Mouse (Mus musculus) forebrain, embryonic 16.5 days (tissue): Measurements from ENCODE around the gene Pdk2. TPM values are rescaled to one million over a fixed set of nuclear protein-coding genes. Genes with fewer than 3 reads are reported as not detected.
"Not testable (repeated sequence)": the region's sequence is repeated elsewhere in the genome, so short reads cannot be mapped to it uniquely, and the experiment has no call there.

ENCODE experiments used
- ATAC-seq: fragments of 200-750 bp; cut with Nextera tagmentation; 2 replicates; pipeline ENCODE4 v1.8.0; 2017; ENCODE audit warnings: mild to moderate bottlenecking, moderate library complexity
- H3K27ac ChIP-seq: fragments of 300-500 bp; sonication (generic); 2 replicates; pipeline ENCODE4 v1.5.1; 2014; ENCODE audit warnings: low read length, control low read depth
- H3K27me3 ChIP-seq: fragments of 300-500 bp; sonication (generic); replicated peaks from 2 replicates; pipeline ENCODE4 v1.6.1; 2014; ENCODE audit warnings: low read length; ENCODE audit not compliant: control insufficient read depth, insufficient read depth
- H3K36me3 ChIP-seq: fragments of 300-500 bp; sonication (generic); 2 replicates; pipeline ENCODE4 v1.6.1; 2014; ENCODE audit not compliant: control insufficient read depth, insufficient read depth
- H3K4me1 ChIP-seq: fragments of 300-500 bp; sonication (generic); replicated peaks from 2 replicates; pipeline ENCODE4 v1.6.1; 2014; ENCODE audit warnings: low read length; ENCODE audit not compliant: control insufficient read depth, insufficient read depth
- H3K4me2 ChIP-seq: fragments of 300-500 bp; sonication (generic); 2 replicates; pipeline ENCODE4 v1.6.1; 2014; ENCODE audit warnings: mild to moderate bottlenecking, low read length, control low read depth
- H3K4me3 ChIP-seq: fragments of 300-500 bp; sonication (generic); replicated peaks from 2 replicates; pipeline ENCODE4 v1.5.1; 2014; ENCODE audit warnings: mild to moderate bottlenecking, low read length, control low read depth
- H3K9ac ChIP-seq: fragments of 300-500 bp; sonication (generic); replicated peaks from 2 replicates; pipeline ENCODE4 v1.6.1; 2014; ENCODE audit warnings: low read depth, low read length, control low read depth
- H3K9me3 ChIP-seq: fragments of 300-500 bp; sonication (generic); 2 replicates; pipeline ENCODE4 v1.6.1; 2016; ENCODE audit warnings: low read length; ENCODE audit not compliant: control insufficient read depth
- WGBS: fragments of 180-500 bp; shearing (Covaris S2); extraction: QIAGEN DNeasy Blood & Tissue Kit; methylation state at CpG from one replicate; pipeline ENCODE4 v1.1.7; 2014; 5-methylcytosine and 5-hydroxymethylcytosine counted together
- polyA plus RNA-seq: library from polyadenylated mRNA; unstranded; fragments of >200 nt; fragmentation: Nextera tagmentation; extraction: Ambion mirVana; gene quantifications from 2 replicates; pipeline ENCODE4 v1.2.1, GENCODE M21; 2015

Gene Pdk2
- polyA plus RNA-seq, 1 experiment from 2014 or later, result 27.6 TPM

GRCm38 (mm10) chr11:95022237-95022992 is 18.7 kb downstream of the Pdk2 start:
- Histone ChIP-seq H3K36me3 (peaks cover 41% of the 10 kb centered on the region), H3K4me3 (no peak overlapping the region), H3K27ac (no peak overlapping the region), H3K4me2 (no peak overlapping the region), H3K9ac (no peak overlapping the region), H3K4me1 (peaks cover 9% of the 10 kb centered on the region), H3K9me3 (no peaks in the 10 kb centered on the region), H3K27me3 (no peaks in the 10 kb centered on the region)
- 83% methylated on average over 10 of the region's 10 CpGs for WGBS
- no peak for ATAC-seq

- Histone ChIP-seq H3K4me2 (no peak overlapping the region), H3K36me3 (peaks cover 15% of the 10 kb centered on the region; the same call in 1 of the 2 replicates), H3K4me3 (no peak overlapping the region), H3K9me3 (no peaks in the 10 kb centered on the region), H3K9ac (no peak overlapping the region), H3K27me3 (no peaks in the 10 kb centered on the region), H3K4me1 (peaks cover 31% of the 10 kb centered on the region), H3K27ac (no peak overlapping the region)
- ATAC-seq, result no peak
- 73% methylated on average over 3 of the region's 3 CpGs for WGBS
Measured at GRCm38 (mm10) chr11:95015484-95015883, 25.7 kb downstream of the Pdk2 start.

- no peak for ATAC-seq
- Histone ChIP-seq H3K4me1 (peaks cover 45% of the 10 kb centered on the region), H3K27ac (no peak overlapping the region), H3K4me2 (peak overlapping the region; percentile 81), H3K4me3 (peak overlapping the region; percentile 97), H3K36me3 (0 out of 2 replicates have a peak, but pooled peaks cover 3% of the 10 kb centered on the region), H3K9me3 (no peaks in the 10 kb centered on the region), H3K27me3 (no peaks in the 10 kb centered on the region), H3K9ac (peak overlapping the region; percentile 14; the same call in 1 of the 2 replicates)
- 32% methylated on average over 3 of the region's 3 CpGs for WGBS
Measured at GRCm38 (mm10) chr11:95012487-95012886, 28.7 kb downstream of the Pdk2 start.

- H3K27ac ChIP-seq, result no peak overlapping the region
- 45% methylated on average over 3 of the region's 3 CpGs for WGBS
- H3K4me1 ChIP-seq, result peaks cover 44% of the 10 kb centered on the region
- H3K9me3 ChIP-seq, result no peaks in the 10 kb centered on the region
- peak overlapping the region; percentile 81 for H3K4me2 ChIP-seq
- no peaks in the 10 kb centered on the region for H3K27me3 ChIP-seq
- H3K4me3 ChIP-seq, result peak overlapping the region; percentile 97
- H3K9ac ChIP-seq, result peak overlapping the region; percentile 99; the same call in 1 of the 2 replicates
- no peak for ATAC-seq
- 0 out of 2 replicates have a peak, but pooled peaks cover 3% of the 10 kb centered on the region for H3K36me3 ChIP-seq
Measured at GRCm38 (mm10) chr11:95012075-95012474, 29.1 kb downstream of the Pdk2 start.

- H3K4me1 ChIP-seq, result peaks cover 48% of the 10 kb centered on the region
- 19% methylated on average over 1 of the region's 1 CpGs for WGBS
Measured at GRCm38 (mm10) chr11:95011416-95011815, 29.7 kb downstream of the Pdk2 start.

GRCm38 (mm10) chr11:95010841-95011403 is 30.2 kb downstream of the Pdk2 start:
- not testable (repeated sequence) for H3K36me3 ChIP-seq, H3K9me3 ChIP-seq, ATAC-seq, H3K27ac ChIP-seq, H3K27me3 ChIP-seq
- peak overlapping the region; percentile 99 for H3K9ac ChIP-seq
- H3K4me1 ChIP-seq, result peaks cover 52% of the 10 kb centered on the region
- peak overlapping the region; percentile 97 for H3K4me3 ChIP-seq
- H3K4me2 ChIP-seq, result peak overlapping the region; percentile 81
- WGBS, result 2% methylated on average over 3 of the region's 4 CpGs

More at GRCm38 (mm10) chr11:95011416-95011815, 29.7 kb downstream of the Pdk2 start:
- no peak for ATAC-seq
- Histone ChIP-seq H3K36me3 (0 out of 2 replicates have a peak, but pooled peaks cover 3% of the 10 kb centered on the region), H3K9me3 (no peaks in the 10 kb centered on the region), H3K4me3 (peak overlapping the region; percentile 97), H3K27me3 (no peaks in the 10 kb centered on the region), H3K27ac (0 out of 2 replicates have a peak overlapping the region, but pooled peaks have one; percentile 8), H3K9ac (peak overlapping the region; percentile 99), H3K4me2 (peak overlapping the region; percentile 81)

- Histone ChIP-seq H3K9me3 (no peaks in the 10 kb centered on the region), H3K27ac (peak overlapping the region; percentile 91), H3K4me1 (peaks cover 53% of the 10 kb centered on the region), H3K27me3 (no peaks in the 10 kb centered on the region), H3K4me3 (peak overlapping the region; percentile 97), H3K9ac (peak overlapping the region; percentile 99), H3K4me2 (peak overlapping the region; percentile 61), H3K36me3 (no peaks in the 10 kb centered on the region)
- peak; percentile 49 for ATAC-seq
- under 1% methylated on average over 38 of the region's 40 CpGs for WGBS
Measured at GRCm38 (mm10) chr11:95010141-95010739, 30.9 kb downstream of the Pdk2 start.

- Histone ChIP-seq H3K4me2 (peak within 1 kb of the TSS; percentile 61), H3K27me3 (no peaks in the 10 kb centered on the region), H3K4me3 (peak within 1 kb of the TSS; percentile 97), H3K4me1 (peaks cover 58% of the 10 kb centered on the region), H3K9me3 (no peaks in the 10 kb centered on the region), H3K27ac (peak within 1 kb of the TSS; percentile 91), H3K36me3 (peaks cover 4% of the 10 kb centered on the region), H3K9ac (peak within 1 kb of the TSS; percentile 99)
- peak; percentile 85 for ATAC-seq
- WGBS, result 0% methylated on average over 30 of the region's 32 CpGs
Measured at GRCm38 (mm10) chr11:95009629-95010014, 31.5 kb downstream of the Pdk2 start, which contains the start of gene Samd14. Gene Samd14, plus strand, starts transcription at chr11:95009879.
